Mouse (Mus musculus) forebrain, embryonic 13.5 days (tissue): ENCODE measurements around the gene Stoml2. TPM values are rescaled to one million over a fixed set of nuclear protein-coding genes. Genes with fewer than 3 reads are reported as not detected.
A peak's percentile ranks its signal among the peaks of the same experiment; 100 is the strongest.

Source experiments
- ATAC-seq: fragments of 200-750 bp; cut with Nextera tagmentation; 2 replicates; pipeline ENCODE4 v1.8.0; 2017
- H3K27ac ChIP-seq: fragments of 300-500 bp; sonication (generic); 2 replicates; pipeline ENCODE4 v1.5.1; 2015; ENCODE audit warnings: inconsistent platforms, mild to moderate bottlenecking, moderate library complexity
- H3K27me3 ChIP-seq: fragments of 300-500 bp; sonication (generic); 2 replicates; pipeline ENCODE4 v1.6.1; 2015; ENCODE audit warnings: mild to moderate bottlenecking, inconsistent platforms
- H3K36me3 ChIP-seq: fragments of 300-500 bp; sonication (generic); 2 replicates; pipeline ENCODE4 v1.6.1; 2015; ENCODE audit warnings: mild to moderate bottlenecking, inconsistent platforms; ENCODE audit not compliant: poor library complexity, severe bottlenecking
- H3K4me1 ChIP-seq: fragments of 300-500 bp; sonication (generic); 2 replicates; pipeline ENCODE4 v1.6.1; 2015; ENCODE audit warnings: inconsistent platforms
- H3K4me2 ChIP-seq: fragments of 300-500 bp; sonication (generic); 2 replicates; pipeline ENCODE4 v1.6.1; 2015; ENCODE audit warnings: inconsistent platforms, mild to moderate bottlenecking, moderate library complexity
- H3K4me3 ChIP-seq: fragments of 300-500 bp; sonication (generic); 2 replicates; pipeline ENCODE4 v1.5.1; 2015; ENCODE audit warnings: mild to moderate bottlenecking, inconsistent platforms
- H3K9ac ChIP-seq: fragments of 300-500 bp; sonication (generic); 2 replicates; pipeline ENCODE4 v1.6.1; 2015; ENCODE audit warnings: mild to moderate bottlenecking, inconsistent platforms
- H3K9me3 ChIP-seq: fragments of 300-500 bp; sonication (generic); replicated peaks from 2 replicates; pipeline ENCODE4 v1.6.1; 2016; ENCODE audit warnings: inconsistent platforms
- WGBS: fragments of 180-500 bp; shearing (Covaris S2); methylation state at CpG from one replicate; pipeline ENCODE4 v1.1.7; 2015; 5-methylcytosine and 5-hydroxymethylcytosine counted together
- polyA plus RNA-seq: library from polyadenylated mRNA; unstranded; fragments of >200 nt; fragmentation: Nextera tagmentation; extraction: Ambion mirVana; gene quantifications from 2 replicates; pipeline ENCODE4 v1.2.1, GENCODE M21; 2015

The Stoml2 gene
- polyA plus RNA-seq: 305 and 335 TPM in 2 replicates

DNA sequence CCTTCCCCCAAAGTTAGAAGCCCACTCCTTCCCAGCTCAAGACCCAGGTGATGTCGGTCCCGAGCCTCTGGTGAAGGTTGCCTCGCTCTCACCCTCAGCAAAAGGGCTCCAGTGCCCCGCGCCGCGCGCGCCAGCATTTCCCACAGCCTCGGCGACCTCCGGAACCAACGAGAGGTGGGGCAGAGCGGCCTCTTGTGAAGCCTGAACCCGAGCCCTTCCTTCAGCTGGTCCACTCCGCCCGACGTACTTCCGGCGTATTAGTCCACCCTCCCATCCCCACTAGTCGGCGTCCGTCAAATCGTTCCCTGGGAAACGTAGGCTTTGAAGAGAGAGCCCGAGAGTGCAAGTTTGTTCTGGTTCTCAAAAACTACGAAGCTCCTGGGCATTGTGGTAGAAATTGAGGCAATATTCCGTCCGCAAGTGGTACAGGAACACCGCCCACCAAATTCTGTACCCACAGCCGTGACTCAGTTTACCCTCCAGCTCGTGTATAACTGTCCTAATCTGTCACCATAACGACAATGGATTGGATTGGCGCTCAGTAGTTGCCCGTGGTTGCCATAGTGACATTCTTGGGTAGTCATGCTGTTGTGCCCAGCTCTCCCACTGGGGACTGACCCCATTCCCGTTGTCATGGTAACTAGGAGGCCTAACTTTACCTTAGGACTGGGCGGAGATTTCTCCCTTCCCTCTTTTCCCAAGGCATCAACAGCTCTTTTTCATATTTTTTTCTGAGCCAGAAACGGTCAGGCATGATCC lies at the start of gene Stoml2:
Gene Stoml2, minus strand, starts transcription at position 474 of the 759 bp plus-strand sequence.
- peaks cover 69% of the 10 kb centered on the region for H3K36me3 ChIP-seq
- H3K4me3 ChIP-seq: peak within 1 kb of the TSS; percentile 73
- H3K9ac ChIP-seq: peak within 1 kb of the TSS; percentile 91
- 0% methylated on average over 38 of the region's 38 CpGs for WGBS
- no peaks in the 10 kb centered on the region for H3K27me3 ChIP-seq
- no peaks in the 10 kb centered on the region for H3K9me3 ChIP-seq
- peak within 1 kb of the TSS; percentile 89 for H3K4me2 ChIP-seq
- H3K27ac ChIP-seq: peak within 1 kb of the TSS; percentile 92
- peak; percentile 97 for ATAC-seq
- H3K4me1 ChIP-seq: peaks cover 24% of the 10 kb centered on the region

DNA sequence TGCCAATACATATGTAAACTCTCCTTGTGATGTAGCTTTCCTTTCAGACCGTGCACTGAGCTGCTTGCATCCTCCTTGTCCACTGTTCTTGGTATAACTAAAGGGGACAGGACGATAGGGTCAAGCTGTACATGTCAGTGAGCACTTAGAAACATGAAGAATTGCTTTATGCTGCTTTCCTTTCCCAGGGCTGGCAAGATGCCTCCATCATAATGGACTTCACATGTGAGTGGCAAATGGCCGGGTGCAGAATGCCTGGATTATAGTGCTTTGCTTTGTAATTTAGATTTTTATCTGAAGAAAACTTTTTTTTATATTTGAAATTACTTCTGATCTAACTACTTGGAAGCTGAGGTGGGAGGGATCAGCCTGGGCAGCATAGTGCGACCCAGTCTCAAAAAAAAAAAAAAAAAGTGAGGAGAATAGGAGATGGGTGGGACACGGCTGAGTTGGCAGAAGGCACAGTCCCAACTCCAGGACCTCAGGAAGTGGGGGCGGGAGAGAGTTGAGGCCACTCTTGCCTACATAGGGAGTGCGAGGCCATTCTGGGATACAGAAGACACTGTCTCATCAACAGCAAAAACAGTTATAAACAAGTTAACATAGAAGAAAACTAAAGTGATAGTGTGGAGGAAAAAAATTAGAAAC lies 46.7 kb upstream of the Stoml2 start:
- Histone ChIP-seq H3K4me1 (no peaks in the 10 kb centered on the region), H3K27me3 (no peaks in the 10 kb centered on the region), H3K4me3 (no peak overlapping the region), H3K4me2 (no peak overlapping the region), H3K36me3 (no peaks in the 10 kb centered on the region), H3K9ac (no peak overlapping the region), H3K27ac (no peak overlapping the region), H3K9me3 (no peaks in the 10 kb centered on the region)
- no peak for ATAC-seq
- WGBS: 59% methylated on average over 7 of the region's 7 CpGs

GRCm38 (mm10) chr4:43074923-43075322 lies 43.4 kb upstream of the Stoml2 start:
- H3K9ac ChIP-seq: no peak overlapping the region
- no peak overlapping the region for H3K4me3 ChIP-seq
- H3K36me3 ChIP-seq: no peaks in the 10 kb centered on the region
- H3K9me3 ChIP-seq: no peaks in the 10 kb centered on the region
- H3K4me2 ChIP-seq: no peak overlapping the region
- H3K27me3 ChIP-seq: no peaks in the 10 kb centered on the region
- ATAC-seq: no peak
- H3K27ac ChIP-seq: no peak overlapping the region
- no peaks in the 10 kb centered on the region for H3K4me1 ChIP-seq

GRCm38 (mm10) chr4:43065471-43065870 lies 34.0 kb upstream of the Stoml2 start:
- 92% methylated on average over 4 of the region's 4 CpGs for WGBS
- no peaks in the 10 kb centered on the region for H3K27me3 ChIP-seq
- ATAC-seq: no peak

GRCm38 (mm10) chr4:43060286-43060685 lies 28.8 kb upstream of the Stoml2 start:
- Histone ChIP-seq H3K36me3 (0 out of 2 replicates have a peak, but pooled peaks cover 1% of the 10 kb centered on the region), H3K4me3 (0 out of 2 replicates have a peak overlapping the region, but pooled peaks have one; percentile 79), H3K27ac (no peak overlapping the region), H3K4me1 (peaks cover 21% of the 10 kb centered on the region), H3K4me2 (peak overlapping the region; percentile 75), H3K9ac (no peak overlapping the region), H3K9me3 (no peaks in the 10 kb centered on the region), H3K27me3 (no peaks in the 10 kb centered on the region)
- 32% methylated on average over 3 of the region's 3 CpGs for WGBS
- ATAC-seq: no peak

More at GRCm38 (mm10) chr4:43065471-43065870, 34.0 kb upstream of the Stoml2 start:
- H3K9ac ChIP-seq: no peak overlapping the region
- H3K4me3 ChIP-seq: no peak overlapping the region
- no peaks in the 10 kb centered on the region for H3K9me3 ChIP-seq
- H3K36me3 ChIP-seq: 0 out of 2 replicates have a peak, but pooled peaks cover 2% of the 10 kb centered on the region
- H3K4me2 ChIP-seq: no peak overlapping the region
- peaks cover 5% of the 10 kb centered on the region; the same call in 1 of the 2 replicates for H3K4me1 ChIP-seq
- no peak overlapping the region for H3K27ac ChIP-seq

DNA sequence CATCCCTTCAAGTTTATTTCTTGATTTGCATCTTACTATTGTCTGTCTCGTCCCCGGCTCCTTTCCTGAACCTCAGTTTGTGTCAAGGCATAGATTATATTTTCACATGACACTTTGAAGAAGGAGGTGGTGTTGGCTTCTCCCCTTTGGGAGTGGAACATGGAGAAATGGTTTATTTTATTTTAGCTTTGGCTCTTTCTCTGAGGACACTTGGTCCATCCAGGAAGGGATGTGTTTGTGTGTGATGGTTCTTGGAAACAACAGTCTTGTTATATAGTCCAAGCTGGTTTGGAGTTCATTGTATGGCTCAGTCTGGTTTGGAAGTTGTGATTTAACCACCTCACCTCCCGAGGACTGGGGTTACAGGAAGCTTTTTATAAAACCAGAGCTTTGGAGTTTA lies 28.2 kb upstream of the Stoml2 start:
- peak overlapping the region; percentile 75 for H3K4me2 ChIP-seq
- H3K27me3 ChIP-seq: no peaks in the 10 kb centered on the region
- 32% methylated on average over 3 of the region's 3 CpGs for WGBS
- peaks cover 21% of the 10 kb centered on the region for H3K4me1 ChIP-seq
- no peaks in the 10 kb centered on the region for H3K9me3 ChIP-seq
- no peak overlapping the region for H3K27ac ChIP-seq
- ATAC-seq: no peak
- H3K36me3 ChIP-seq: no peaks in the 10 kb centered on the region
- peak overlapping the region; percentile 79 for H3K4me3 ChIP-seq
- peak overlapping the region; percentile 84 for H3K9ac ChIP-seq

GRCm38 (mm10) chr4:43058753-43059654 lies 27.5 kb upstream of the Stoml2 start, which contains the start of gene Unc13b:
Unc13b (plus strand) TSS chr4:43058953.
- Histone ChIP-seq H3K9me3 (no peaks in the 10 kb centered on the region), H3K36me3 (no peaks in the 10 kb centered on the region), H3K27ac (peak within 1 kb of the TSS; percentile 85), H3K27me3 (no peaks in the 10 kb centered on the region), H3K4me1 (peaks cover 21% of the 10 kb centered on the region), H3K4me2 (peak within 1 kb of the TSS; percentile 75), H3K9ac (peak within 1 kb of the TSS; percentile 84), H3K4me3 (peak within 1 kb of the TSS; percentile 79)
- WGBS: under 1% methylated on average over 76 of the region's 90 CpGs
- ATAC-seq: peak; percentile 99

GRCm38 (mm10) chr4:43058392-43058752 lies 26.9 kb upstream of the Stoml2 start:
- Histone ChIP-seq H3K9ac (0 out of 2 replicates have a peak overlapping the region, but pooled peaks have one; percentile 84), H3K36me3 (no peaks in the 10 kb centered on the region), H3K4me2 (peak overlapping the region; percentile 75), H3K27me3 (no peaks in the 10 kb centered on the region), H3K4me1 (peaks cover 21% of the 10 kb centered on the region), H3K27ac (peak overlapping the region; percentile 15; the same call in 1 of the 2 replicates), H3K4me3 (peak overlapping the region; percentile 79), H3K9me3 (no peaks in the 10 kb centered on the region)
- ATAC-seq: peak; percentile 55
- WGBS: 16% methylated on average over 8 of the region's 8 CpGs

DNA sequence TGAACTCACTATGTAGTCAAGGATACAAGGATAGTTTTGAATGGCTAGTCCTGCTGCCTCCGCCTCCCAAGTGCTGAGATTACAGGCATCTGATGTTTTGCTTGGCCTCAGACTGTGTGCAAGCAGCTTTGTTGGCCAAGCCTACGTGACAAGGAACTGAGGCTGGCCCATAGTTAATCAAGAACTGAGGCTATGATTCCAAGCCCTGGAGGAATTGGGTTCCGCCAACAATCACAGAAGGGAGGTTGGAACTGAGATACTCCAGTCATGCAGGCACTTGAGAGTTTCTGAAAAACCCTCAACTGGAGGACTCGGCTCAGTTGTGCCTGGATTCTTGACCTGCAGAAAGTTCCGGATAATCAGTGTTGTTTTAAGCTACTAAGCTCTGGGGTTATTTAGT lies 26.1 kb upstream of the Stoml2 start:
- Histone ChIP-seq H3K36me3 (no peaks in the 10 kb centered on the region), H3K9me3 (no peaks in the 10 kb centered on the region), H3K4me3 (no peak overlapping the region), H3K4me1 (peaks cover 21% of the 10 kb centered on the region), H3K4me2 (no peak overlapping the region), H3K27ac (no peak overlapping the region), H3K27me3 (no peaks in the 10 kb centered on the region), H3K9ac (no peak overlapping the region)
- no peak for ATAC-seq
- 96% methylated on average over 5 of the region's 5 CpGs for WGBS

- no peaks in the 10 kb centered on the region for H3K27me3 ChIP-seq
- no peak overlapping the region for H3K4me2 ChIP-seq
- WGBS: 8% methylated on average over 4 of the region's 4 CpGs
- H3K27ac ChIP-seq: no peak overlapping the region
- no peak overlapping the region for H3K9ac ChIP-seq
- no peak for ATAC-seq
- no peaks in the 10 kb centered on the region for H3K9me3 ChIP-seq
- no peaks in the 10 kb centered on the region for H3K36me3 ChIP-seq
- H3K4me1 ChIP-seq: no peaks in the 10 kb centered on the region
- H3K4me3 ChIP-seq: no peak overlapping the region
These were observed 21.1 kb upstream of the Stoml2 start for GRCm38 (mm10) chr4:43052627-43053026.

DNA sequence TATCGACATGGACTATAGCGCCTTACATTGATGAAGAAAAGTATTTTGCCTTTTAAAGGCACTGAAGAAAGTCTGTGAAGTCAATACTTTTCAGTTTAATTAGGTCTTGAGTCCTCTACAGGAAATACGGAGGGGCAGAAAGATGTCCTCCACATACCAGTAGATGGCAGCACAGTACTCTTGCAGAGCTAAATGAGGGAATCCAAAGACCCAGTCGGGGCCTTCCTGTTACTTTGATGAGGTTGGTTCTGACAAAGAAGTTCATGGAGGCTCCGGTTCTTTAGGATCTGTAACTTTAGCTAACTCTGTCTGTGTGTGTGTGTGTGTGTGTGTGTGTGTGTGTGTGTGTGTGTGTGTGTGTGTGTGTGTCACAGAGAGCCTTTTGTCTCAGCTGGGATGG lies 15.7 kb upstream of the Stoml2 start:
- Histone ChIP-seq H3K4me2 (peak overlapping the region; percentile 71), H3K9ac (no peak overlapping the region)

More for the DNA sequence above, 15.7 kb upstream of the Stoml2 start:
- no peaks in the 10 kb centered on the region for H3K27me3 ChIP-seq
- peaks cover 31% of the 10 kb centered on the region for H3K4me1 ChIP-seq
- no peaks in the 10 kb centered on the region for H3K9me3 ChIP-seq
- 7% methylated on average over 5 of the region's 5 CpGs for WGBS
- H3K4me3 ChIP-seq: no peak overlapping the region
- no peak overlapping the region for H3K27ac ChIP-seq
- no peaks in the 10 kb centered on the region for H3K36me3 ChIP-seq
- no peak for ATAC-seq
